Mouse (Mus musculus) layer of hippocampus, adult 9-10 months (tissue): Measurements from ENCODE around the gene Uhrf2.

ENCODE experiments used
- DNase-seq: peaks from one replicate; pipeline ENCODE4 v3.0.0; 2022; ENCODE audit warnings: low spot score

The Uhrf2 gene

DNA sequence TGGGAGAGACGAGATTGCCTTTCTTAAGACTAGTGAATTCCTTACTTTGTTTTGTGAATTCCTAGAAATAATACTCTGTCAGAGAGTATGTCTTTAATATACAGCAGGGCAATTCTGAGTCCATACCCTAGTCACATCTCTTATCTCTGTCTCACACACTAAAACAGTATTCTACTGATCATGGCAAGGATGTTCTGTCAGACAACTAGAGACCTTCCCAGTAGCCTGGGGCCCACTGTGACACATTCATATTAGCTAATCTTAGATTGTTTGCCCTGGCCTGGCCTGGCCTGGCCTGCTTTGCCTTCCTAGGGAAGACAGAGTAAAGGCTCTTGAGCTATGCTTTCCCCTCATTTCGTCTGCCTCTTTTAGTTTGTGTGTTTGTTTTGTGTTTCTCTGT lies 20.3 kb downstream of the Uhrf2 start:
- DNase-seq, result no peak

DNA sequence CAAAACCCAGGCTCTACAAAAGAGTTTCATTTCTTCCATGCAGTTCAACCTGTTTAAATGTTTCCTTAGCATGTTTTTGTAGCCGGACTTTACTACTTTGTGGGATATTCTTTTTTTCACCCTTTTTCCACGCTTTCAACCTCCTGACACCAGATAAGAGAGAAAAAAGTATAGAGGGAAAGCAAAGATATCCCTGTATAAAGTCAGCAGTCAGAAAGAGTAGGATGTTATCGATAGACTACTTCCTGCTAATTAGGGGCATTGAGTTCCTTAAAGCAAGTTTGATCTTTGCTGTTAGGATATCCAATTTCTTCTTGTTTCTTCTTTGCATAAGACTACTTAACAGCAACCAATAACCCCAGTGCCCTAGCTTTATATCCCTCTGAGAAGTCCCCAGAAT lies 21.2 kb downstream of the Uhrf2 start:
- DNase-seq, result no peak

DNA sequence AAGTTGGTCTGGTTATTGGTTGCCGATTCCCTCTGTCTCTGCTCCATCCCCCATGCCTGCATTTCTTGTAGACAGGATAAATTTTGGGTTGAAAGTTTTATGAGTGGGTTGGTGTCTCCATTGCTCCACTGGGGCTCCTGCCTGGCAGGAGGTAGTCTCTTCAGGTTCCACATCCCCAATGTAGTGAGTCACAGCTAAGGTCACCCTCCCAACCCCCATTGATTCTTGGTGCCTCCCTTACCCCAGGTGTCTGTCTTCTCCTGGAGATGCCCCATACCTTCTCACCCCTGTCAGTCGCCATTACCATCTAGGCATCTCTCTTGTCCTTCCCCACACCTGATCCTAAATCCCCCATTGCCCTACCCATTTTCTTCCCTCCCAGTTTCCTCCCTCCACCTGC lies 23.9 kb downstream of the Uhrf2 start:
- no peak for DNase-seq

DNA sequence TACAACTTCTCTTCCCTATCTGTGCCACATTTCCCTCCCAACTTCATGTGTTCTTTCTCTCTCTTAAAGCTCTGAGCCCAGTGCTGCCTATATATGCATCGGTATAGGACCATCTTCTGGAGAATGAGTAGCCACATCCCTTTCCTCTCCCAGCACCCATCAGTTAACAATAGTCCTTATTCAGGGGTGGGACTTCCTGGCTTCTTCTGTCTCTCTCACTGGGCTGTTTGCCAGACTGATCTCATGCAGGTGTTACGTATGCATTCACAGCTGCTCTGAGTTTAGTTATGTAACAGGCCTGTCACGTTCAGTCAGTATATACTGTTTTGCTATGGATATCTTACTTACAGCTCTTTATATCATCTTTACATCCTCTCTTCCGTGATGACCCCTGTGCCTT lies 35.5 kb downstream of the Uhrf2 start:
- no peak for DNase-seq

DNA sequence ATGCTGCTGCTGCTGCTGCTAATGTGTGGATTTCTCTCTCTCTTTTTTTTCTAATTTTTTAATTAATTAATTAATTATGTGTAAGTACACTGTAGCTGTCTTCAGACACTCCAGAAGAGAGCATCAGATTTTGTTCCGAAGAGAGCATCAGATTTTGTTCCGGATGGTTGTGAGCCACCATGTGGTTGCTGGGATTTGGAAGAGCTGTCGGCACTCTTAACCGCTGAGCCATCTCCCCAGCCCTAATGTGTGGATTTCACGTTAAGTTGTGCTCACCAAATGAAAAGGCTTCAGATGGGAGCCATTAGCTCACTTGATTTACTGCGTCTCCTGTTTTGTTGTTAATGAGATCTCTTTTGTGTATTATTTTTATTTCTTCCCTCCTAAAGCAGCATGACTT lies 59.9 kb downstream of the Uhrf2 start:
- no peak for DNase-seq

DNA sequence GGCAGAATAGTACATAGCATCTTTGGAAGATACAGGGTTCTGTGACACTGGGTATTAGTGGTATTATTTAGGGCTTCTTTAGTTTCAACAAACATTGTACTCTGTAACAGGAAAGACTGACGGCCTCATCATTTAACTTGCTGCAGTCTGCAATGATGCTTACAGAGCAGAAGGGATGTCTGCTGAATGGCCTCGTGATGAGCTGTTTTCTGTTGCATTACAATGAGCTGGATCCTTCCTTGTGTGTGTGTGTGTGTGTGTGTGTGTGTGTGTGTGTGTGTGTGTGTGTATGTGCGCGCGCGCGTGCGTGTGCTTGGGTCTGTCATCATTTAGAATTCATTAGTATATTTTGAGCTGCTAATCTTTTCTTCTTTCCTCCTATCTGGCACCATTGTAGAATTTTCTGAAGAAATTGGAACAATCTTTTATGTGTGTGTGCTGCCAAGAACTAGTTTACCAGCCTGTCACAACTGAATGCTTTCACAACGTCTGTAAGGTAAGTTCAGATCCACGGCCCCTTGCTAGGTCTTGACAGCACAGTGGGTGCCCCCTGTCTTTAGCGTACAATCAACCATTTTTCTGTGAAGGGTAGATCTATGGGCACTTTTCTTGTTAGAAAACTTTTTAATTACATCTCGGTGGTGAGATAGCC lies 61.5 kb downstream of the Uhrf2 start:
- no peak for DNase-seq

DNA sequence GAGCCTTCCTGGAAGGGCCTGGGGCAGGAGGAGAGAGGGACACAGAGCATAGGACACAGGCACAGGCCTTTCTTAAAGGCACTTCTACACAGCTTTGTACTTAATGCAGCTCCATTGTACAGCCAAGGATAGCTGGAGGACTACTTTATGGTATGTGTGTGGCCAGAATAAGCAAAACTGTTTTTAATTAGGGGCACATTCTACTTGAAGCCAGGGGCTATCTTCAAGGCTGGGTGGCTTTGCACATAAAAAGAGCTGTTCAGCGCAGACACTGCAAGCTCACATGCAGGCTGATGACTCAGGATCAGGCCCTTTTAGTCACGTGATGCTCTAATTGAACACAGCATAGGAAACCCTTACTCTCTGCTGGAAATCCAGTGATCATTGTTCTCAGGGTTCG lies 65.9 kb downstream of the Uhrf2 start:
- no peak for DNase-seq

DNA sequence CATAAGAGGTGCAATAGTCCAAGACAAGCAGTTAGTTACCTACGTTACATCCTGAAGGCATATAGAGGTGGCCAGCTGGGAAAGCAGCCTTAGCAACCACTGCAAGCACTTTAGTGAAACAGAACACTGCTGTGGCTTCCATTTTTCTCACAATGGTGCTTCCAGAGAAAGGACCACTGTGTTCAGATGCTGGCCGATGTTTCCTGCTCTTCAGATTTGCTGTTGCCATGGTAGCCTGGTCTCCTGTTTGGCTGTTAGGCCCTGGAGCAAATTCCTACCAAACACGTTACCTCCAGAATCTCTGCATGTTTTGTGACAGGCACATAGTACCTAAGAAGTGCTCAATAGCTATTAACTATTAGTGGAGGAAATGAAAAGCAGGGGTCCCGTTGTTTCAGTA lies 66.7 kb downstream of the Uhrf2 start:
- DNase-seq, result no peak

DNA sequence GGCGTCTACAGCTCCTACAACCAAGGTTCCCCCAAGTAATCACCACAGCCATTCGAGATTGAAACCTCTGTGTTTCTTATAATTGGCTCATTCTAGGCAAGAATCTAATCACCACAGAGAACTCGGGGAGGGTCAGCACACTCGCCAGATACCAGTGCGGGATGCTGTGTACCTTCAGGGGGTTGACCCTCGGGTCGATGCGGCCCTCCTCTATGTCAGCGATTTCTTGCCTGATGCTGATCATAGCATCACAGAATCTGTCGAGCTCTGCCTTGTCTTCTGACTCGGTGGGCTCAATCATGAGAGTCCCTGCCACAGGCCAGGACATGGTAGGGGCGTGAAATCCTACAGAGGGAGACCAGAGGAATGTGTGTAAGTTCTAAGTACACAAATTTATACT lies 70.3 kb downstream of the Uhrf2 start:
- DNase-seq, result no peak

DNA sequence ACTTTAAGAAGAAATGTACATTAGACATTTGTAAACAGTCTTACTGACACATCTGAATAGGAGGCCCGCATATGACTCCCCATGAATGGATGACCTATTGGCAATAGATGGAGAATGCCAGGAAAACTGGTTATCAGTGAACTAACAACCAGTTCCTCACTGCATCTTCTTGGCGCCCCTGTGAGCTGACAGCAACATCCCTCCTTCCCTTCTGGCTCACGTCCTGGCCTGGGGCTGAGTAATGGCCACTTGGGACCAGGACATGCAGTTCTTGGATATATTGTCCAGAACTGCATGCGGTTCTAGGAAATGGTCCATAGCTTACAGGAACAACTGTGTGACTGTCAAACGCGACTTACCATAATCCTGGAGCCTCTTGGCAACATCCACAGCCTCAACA lies 72.3 kb downstream of the Uhrf2 start:
- DNase-seq, result no peak

DNA sequence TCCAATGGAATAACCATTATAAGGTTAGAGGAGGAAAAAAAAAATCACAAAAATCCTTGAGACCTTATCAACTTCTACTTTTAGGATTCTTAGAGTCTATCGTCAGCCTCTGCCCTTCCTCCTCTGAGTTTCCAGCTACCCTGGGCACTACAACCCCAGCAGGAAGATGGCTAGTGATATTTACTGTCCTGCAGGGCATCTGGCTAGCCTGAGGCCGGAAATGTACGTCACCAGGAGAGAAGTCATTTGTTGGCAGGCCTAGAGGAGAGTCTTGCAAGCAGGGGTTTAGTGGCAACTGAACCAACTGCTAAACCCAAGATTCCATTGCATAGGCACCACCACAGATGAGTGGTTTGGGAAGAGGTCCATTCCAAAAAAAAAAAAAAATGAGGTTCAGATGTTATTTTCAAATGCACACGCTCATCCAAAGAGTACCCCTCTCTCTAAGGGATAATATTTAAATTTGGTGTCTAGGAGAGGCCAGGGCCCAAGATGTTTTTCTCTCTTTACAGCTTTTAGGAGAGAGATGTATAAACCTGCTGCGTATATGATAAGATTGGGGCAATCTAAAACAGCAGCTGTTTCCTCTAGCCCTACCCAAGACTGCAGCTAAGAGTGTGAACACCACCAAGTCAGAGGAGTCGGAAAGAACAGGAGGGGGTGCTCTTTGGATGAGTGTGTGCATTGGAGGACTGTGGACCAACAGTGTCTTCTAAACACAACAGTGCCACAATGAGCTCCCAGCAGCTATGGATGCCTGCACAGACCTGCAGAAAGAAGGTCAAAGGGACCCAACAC lies 74.9 kb downstream of the Uhrf2 start:
- no peak for DNase-seq

DNA sequence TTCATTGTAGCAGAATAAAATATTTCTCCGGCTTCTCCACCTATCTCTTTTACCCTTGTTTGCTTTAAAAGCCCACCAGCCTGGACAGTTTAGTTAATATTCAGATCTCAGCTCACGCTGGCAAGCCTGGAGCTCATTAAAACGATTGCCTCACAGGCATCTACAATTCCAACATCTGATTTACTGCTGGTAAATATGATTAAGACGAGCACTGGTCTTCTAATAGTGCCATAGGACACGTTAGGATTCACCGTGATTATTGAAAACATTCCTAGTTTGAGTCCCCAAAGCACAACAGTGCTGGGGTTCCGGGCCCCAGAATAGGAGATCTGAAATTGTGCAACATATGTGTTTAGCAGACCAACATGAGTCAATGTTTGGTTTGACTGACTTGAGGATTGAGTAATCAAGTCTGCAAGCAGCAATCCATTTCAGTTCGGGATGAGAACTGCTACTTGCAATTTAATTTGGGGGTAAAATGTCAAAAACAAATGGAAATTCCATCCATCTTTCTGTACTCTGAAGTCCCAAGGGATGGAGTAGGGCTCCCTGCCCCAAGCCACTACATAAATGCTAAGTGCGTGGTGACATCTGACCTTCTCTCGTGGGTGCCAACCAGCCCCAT lies 77.0 kb downstream of the Uhrf2 start:
- no peak for DNase-seq

DNA sequence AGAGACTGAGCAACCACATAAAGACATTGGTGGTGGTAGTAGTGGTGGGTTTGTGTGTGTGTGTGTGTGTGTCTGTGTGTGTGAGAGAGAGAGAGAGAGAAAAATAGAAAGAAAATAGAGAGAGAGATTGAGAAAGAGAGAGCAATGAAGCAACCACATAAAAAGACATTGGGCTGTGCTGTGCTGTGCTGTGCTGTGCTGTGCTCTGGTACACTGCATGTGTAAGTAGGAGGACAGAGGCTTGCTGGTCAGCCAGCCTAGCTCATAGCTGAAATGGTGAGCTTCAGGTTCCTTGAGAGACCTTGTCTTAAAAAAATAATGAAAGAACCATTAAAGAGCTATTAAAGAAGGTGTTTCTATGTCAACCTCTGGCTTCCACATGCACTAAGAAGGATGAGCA lies 78.3 kb downstream of the Uhrf2 start:
- no peak for DNase-seq

DNA sequence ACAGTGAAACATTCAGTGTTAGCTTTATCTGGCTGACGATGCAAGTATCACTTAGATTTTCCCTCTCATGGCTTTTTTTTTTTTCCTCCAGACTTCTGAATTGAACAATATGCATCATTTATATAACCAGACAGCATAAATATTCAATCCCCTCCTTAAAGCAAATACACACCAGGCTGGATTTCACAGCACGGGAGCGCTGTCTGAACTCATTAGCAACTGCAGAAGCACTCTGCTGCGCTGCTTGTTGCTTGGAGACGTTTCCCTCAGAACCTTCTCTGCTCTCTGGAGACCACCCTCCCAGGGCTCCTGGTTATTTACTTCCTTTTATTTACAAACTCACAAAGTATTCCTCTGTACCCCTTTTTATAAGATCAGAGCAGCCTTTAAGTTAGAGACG lies 78.8 kb downstream of the Uhrf2 start:
- DNase-seq, result no peak

DNA sequence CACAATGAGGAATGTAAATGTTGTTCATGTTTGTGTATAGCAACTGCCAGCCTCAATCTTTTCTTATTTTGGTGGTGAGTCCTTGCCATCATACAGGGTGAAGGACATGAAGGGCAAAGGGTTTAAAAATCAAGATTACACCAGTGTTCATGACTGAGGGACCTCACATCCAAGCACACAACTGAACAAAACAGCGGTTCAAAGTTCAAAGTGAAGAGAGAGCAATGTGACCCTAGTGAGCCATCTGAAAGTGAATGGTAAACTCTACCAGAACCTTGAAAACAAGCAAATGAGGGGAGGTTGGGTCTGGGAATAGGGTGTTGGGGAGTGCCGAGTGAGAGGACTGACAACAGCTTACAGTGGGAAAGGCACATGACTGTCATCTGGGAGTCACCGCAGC lies 81.1 kb downstream of the Uhrf2 start:
- DNase-seq, result no peak

DNA sequence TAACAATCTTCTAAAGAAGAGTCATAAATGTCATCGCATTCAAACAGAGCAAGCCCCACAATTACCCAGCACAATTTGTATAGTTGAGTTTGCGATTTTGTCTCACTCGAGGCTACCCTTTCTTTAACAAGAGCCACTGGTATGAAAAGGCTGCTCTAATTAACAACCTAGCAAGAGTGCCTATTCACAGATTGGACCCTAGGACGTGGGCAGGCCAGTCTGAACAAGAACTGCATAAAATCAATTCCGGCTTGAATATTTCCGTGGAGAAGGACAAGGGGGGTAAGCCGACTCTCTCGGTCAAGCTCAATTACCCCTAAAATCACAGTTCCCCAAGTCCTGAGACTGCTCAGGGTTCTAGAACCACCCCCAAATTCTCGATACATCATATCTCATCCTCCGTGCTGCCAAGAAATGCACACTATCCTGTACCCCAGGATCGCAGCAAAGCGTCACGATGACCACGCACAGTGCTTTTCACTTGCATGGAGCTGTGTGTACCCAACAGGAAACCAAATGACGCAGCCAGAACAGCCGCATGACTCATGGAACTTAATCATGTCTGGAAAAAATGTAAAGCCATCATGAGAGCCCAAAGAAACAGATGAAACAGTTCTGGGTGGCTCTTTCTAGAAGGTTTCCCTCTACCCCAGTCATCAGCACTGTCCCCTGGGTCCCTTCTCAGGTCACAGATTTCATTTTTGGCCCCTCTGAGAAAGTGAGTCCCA lies 82.8 kb downstream of the Uhrf2 start:
- no peak for DNase-seq

DNA sequence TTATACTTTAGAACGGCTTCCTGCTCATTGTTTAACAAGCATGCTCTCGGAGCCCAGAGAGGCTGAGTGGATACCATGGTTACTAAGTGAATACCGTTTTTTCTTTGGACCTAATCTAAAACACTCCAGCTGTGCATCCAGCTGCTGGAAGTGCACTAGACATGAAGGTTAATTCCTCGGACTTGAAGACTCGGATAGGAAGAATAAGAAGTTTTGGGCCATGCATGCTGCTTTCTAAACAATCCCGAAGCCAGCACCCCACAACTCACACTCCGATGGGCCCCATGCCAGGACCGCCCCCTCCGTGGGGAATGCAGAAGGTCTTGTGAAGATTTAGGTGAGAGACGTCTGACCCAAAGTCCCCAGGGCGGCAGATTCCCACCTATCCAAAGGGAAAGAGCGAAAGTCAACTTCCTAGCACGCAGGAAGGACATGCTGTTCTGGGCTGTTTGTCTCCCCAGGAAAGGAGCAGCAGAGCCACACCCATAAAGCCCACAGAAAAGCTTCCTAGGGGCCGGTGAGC lies 84.7 kb downstream of the Uhrf2 start:
- DNase-seq, result no peak

DNA sequence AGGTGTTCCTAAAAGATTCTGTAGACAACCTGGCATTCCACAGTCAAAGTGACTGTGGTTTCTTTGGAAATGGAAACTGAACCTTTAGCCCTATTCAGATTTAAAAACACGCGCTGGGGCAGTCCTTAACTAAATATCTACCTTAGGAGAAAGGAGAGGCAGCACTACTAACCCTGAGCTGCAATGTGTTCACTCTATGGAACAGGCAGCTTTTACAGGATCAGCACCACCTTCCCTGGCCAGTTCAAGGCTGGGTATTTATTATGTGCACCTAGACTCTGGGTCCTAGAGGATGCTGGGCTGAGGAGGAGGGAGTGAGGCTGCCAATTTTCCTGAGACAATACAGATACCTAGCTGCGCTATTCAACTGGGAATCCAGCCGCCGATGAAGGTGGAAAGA lies 85.3 kb downstream of the Uhrf2 start:
- DNase-seq, result no peak

DNA sequence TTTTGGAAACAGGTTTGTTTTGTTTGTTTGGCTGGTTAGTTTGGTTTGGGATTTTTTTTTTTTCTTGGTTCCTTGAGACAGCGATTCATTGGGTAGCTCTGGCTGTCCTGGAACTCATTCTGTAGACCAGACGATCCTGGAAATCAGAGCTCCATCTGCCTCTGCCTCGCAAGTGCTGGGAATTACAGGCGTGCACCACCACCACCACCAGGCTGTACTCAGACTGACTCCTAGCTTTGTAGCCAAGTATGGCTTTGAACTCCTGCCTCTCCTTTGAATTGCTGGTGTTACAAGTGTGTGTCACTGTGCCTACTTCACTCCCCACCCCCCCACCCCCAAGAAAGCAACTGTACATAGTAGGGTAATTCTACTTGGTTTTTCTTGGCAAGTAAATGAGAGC lies 86.9 kb downstream of the Uhrf2 start:
- no peak for DNase-seq

DNA sequence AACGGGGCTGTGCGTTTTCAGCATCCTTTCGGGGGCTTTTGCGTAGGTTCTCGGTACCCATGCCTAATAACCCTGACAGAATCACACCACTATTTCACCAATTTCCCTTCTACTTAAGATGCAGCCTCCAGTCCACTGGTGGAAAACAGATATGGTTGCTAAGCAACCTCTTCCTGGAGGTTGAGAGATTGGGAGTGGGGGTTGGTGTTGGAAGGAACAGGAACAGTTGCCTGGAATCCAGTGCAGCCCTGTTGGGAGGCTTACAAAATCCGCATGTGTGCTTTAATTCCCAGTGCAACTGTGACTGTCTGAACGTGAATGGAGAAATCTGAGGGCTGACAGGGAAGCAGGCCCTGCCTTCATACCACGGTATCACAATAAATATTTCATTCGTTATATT lies 87.5 kb downstream of the Uhrf2 start:
- DNase-seq, result no peak

DNA sequence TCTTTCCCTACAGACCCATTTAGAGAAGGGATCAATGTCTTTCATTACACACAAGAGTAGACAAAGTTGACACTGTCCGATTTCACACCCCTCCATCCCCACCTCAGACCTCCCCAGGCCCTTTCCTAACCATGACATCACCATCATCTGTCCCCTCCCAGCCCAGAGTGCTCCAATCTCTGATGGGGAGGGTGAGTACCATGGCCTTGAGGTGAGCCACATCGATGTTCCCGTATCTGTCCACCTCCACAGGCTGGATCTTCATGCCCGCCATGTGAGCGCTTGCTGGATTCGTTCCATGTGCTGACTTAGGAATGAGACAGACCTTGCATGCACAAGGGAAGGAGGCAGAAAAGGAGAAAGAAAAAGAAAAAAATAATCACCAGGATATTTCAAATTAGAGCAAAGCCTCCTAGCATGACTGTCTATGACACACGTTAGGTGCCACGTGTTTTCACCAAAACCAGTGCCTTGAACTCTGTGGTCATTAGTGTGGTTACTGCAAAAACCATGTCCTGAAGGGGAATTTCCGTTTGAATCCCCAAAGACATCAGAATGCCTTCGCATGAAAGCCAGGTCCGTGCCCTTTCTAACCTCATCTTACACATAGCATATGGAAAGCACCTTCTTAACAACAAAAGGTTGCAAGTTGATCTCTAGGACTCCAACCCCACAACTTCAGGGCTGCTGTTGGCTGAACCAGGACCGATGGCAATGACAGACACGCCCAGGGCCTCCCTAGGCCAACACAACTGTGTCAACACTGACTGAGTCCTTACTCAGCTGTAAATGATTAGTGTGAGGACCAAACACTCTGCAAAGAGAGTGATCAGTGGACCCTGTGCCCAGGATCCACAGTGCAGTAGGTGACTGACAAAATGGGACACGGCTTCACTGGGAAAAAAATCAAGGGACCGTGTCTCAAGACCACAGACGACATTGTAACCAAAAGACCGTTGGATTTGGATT lies 88.3 kb downstream of the Uhrf2 start:
- no peak for DNase-seq
